Mouse (Mus musculus) ES-Bruce4 (cell line): ENCODE data around the gene Ssbp3. TPM values are rescaled to one million over a fixed set of nuclear protein-coding genes. Genes with fewer than 3 reads are reported as not detected.

Experiments used
- H3K27ac ChIP-seq: 2 replicates; pipeline ENCODE4 v1.5.1; 2012; ENCODE audit warnings: low read length, inconsistent platforms; ENCODE audit not compliant: insufficient read depth
- H3K27me3 ChIP-seq: 2 replicates; pipeline ENCODE4 v1.6.1; 2012; ENCODE audit warnings: mild to moderate bottlenecking, low read length, inconsistent platforms; ENCODE audit not compliant: control insufficient read depth, poor library complexity, insufficient read depth, severe bottlenecking
- H3K36me3 ChIP-seq: 2 replicates; pipeline ENCODE4 v1.6.1; 2012; ENCODE audit warnings: inconsistent platforms, mild to moderate bottlenecking, low read length, moderate library complexity; ENCODE audit not compliant: control insufficient read depth, poor library complexity, insufficient read depth, severe bottlenecking
- H3K4me1 ChIP-seq: one replicate; pipeline ENCODE4 v1.8.1; 2011; ENCODE audit warnings: low read length; ENCODE audit not compliant: control insufficient read depth, insufficient read depth
- H3K4me3 ChIP-seq: 2 replicates; pipeline ENCODE4 v1.5.1; 2011; ENCODE audit warnings: low read depth, mild to moderate bottlenecking, low read length
- H3K9ac ChIP-seq: 2 replicates; pipeline ENCODE4 v1.6.1; 2012; ENCODE audit warnings: low read depth, mild to moderate bottlenecking, inconsistent platforms; ENCODE audit not compliant: poor library complexity, severe bottlenecking
- H3K9me3 ChIP-seq: replicated peaks from 2 replicates; pipeline ENCODE4 v1.6.1; 2012; ENCODE audit warnings: mild to moderate bottlenecking, low read length, inconsistent platforms; ENCODE audit not compliant: control insufficient read depth, poor library complexity, insufficient read depth, severe bottlenecking
- CTCF ChIP-seq: IDR thresholded peaks from one replicate; pipeline ENCODE4 v1.8.1; 2011; ENCODE audit warnings: low read depth, low read length
- EP300 ChIP-seq: IDR thresholded peaks from 2 replicates; pipeline ENCODE4 v1.6.1; 2011; ENCODE audit warnings: low read depth, low read length; ENCODE audit not compliant: insufficient read depth
- POLR2A ChIP-seq: IDR thresholded peaks from one replicate; pipeline ENCODE4 v1.8.1; 2011; ENCODE audit warnings: low read length; ENCODE audit not compliant: insufficient read depth
- polyA plus RNA-seq: library from polyadenylated mRNA; stranded (reverse); fragments of >200 nt; gene quantifications from 2 replicates; pipeline ENCODE4 v1.2.4, GENCODE M21; 2011; ENCODE audit warnings: low read depth; ENCODE audit not compliant: missing spikeins, insufficient read depth, insufficient read length

Gene Ssbp3
- polyA plus RNA-seq, 1 experiment: 245 TPM

DNA sequence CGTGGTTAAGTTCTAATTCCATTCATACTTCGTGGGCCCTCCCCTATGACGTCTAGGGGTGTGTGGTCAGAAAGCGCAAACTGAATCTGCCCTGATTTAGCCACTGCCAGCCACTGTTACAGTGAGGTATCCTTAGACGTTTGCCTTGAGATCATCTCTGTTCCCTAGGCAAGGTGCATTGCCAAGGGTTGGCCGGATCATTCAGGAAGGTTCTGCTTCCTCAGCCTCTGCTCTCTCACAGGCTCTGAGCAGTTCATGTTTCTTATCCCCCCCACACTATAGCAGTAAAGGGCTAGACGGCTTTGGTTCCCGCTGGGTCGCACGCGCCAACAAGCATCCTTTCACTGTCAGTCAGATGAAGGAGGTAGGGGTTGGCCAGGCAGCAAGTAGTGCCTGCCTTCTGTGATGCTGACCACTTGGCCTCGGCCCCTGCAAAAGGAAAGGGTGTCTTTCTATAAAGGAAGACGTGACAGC, 101.5 kb downstream of the Ssbp3 start:
- Histone ChIP-seq H3K36me3 (no peaks in the 10 kb centered on the region), H3K27ac (no peak overlapping the region), H3K9me3 (no peaks in the 10 kb centered on the region), H3K4me1 (peaks cover 2% of the 10 kb centered on the region), H3K4me3 (no peak overlapping the region), H3K9ac (no peak overlapping the region), H3K27me3 (no peaks in the 10 kb centered on the region)
- TF ChIP-seq CTCF (no peak), POLR2A (no peak)

DNA sequence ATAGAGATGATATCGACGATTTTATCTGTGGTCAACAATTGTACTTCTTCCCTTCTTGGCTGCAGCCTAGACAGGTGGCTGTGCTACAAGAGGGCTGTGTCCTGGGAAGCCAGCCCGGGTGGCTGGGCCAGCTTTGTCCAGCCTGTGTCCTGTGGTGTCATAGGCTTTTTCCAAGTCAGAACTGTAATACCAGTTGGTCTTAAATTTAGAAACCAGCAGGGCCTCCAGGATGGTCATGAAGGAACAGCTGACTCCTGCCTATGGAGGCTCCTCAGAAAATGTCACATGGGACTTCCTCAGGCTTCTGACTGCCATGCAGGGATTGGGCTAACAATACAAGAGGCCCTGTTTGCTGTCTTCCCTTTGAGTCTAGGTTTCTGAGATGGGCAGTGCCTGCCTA, 102.1 kb downstream of the Ssbp3 start:
- peaks cover 2% of the 10 kb centered on the region for H3K4me1 ChIP-seq
- H3K9me3 ChIP-seq: no peaks in the 10 kb centered on the region
- no peak overlapping the region for H3K27ac ChIP-seq
- no peak overlapping the region for H3K9ac ChIP-seq
- H3K27me3 ChIP-seq: no peaks in the 10 kb centered on the region
- no peak overlapping the region for H3K4me3 ChIP-seq
- no peaks in the 10 kb centered on the region for H3K36me3 ChIP-seq
- TF ChIP-seq EP300: no peak
- TF ChIP-seq CTCF: no peak
- no peak for TF ChIP-seq POLR2A

DNA sequence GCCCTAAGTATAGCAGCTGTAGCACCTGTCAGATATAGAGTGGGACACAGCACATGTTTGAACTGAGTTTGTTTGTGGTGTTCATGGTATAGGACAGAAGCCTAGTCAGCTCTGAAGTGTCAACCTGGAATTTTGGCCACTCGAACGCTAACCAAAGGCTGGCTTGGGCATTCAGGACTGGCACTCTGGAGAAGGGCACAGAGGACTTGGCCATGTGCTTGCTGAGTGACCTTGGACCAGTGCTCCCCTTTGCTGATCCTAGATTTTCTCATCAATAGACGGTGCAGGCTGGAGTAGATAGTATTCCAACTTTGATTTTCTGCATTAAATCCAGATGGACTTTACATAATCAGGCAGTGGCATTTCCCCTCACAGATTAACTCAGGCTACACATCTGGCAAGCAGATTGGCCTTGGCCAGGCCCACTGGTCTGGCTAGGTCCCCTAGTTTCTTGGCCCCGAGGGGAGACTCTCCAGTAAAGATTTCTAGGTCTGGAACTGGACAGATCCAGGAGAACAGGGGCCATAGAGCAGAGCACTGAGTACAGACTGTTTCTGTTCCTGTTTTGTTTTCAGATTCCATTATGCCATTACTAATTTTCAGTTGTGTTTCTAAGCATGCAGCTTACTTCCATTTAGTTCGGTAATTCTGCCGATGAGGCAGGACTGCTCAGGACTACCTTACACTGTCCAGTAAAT, 102.8 kb downstream of the Ssbp3 start:
- no peaks in the 10 kb centered on the region for H3K36me3 ChIP-seq
- peaks cover 2% of the 10 kb centered on the region for H3K4me1 ChIP-seq
- TF ChIP-seq POLR2A: no peak
- H3K9me3 ChIP-seq: no peaks in the 10 kb centered on the region
- no peak overlapping the region for H3K9ac ChIP-seq
- no peak overlapping the region for H3K27ac ChIP-seq
- no peaks in the 10 kb centered on the region for H3K27me3 ChIP-seq
- H3K4me3 ChIP-seq: no peak overlapping the region

DNA sequence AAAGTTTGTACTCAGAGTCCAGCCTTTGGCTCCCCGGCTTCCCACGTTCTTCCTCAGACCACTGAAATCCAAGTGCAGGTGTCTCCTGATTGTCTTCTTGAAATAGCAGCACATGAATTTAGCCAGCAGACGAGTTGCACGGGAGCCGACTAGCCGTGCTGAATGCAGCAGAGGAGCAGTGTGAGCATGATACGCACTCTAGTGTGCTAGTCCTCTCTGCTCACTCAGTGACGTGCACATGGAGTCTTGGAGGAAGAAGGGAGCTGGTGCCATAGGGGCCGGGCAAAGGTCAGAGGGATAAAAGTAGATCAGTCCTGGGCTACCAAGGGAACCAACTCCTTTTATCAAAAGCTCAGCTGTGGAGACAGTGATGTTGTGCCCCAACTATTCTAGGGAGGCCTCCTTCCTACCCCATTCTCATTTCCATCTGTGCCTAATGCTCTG, 103.3 kb downstream of the Ssbp3 start:
- no peak for TF ChIP-seq CTCF
- no peak for TF ChIP-seq EP300
- no peak for TF ChIP-seq POLR2A
- Histone ChIP-seq H3K27me3 (no peaks in the 10 kb centered on the region), H3K4me1 (peaks cover 2% of the 10 kb centered on the region), H3K9ac (no peak overlapping the region), H3K4me3 (no peak overlapping the region), H3K36me3 (no peaks in the 10 kb centered on the region), H3K9me3 (no peaks in the 10 kb centered on the region), H3K27ac (no peak overlapping the region)

DNA sequence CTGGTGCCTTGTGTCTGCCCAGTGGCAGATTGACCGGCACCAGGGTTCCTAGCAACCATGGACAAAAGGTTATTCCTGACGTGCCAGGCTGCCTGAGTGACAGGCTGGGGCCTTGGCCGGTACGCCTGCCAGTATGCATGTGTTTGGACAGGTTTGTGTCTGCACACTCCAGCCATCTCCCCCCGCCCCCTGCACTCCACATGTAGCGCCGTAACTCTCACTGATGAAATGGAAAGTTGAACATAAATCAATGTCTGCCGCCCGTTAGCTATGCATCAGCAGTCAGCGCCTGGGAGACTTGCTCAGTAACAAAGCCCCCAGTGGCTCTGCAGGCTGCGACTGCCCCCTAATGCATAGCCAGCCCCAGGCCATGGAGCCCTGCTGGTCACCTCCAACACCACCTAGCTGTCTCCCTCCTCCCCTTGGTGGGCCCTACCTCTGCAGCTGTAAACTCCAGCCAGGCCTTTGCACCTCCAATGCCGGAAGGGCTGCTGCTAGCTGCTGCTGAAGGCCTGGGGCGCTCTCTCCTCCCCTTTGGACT, 105.5 kb downstream of the Ssbp3 start:
- Histone ChIP-seq H3K9me3 (no peaks in the 10 kb centered on the region), H3K4me1 (peaks cover 2% of the 10 kb centered on the region), H3K27me3 (no peaks in the 10 kb centered on the region), H3K27ac (no peak overlapping the region), H3K36me3 (no peaks in the 10 kb centered on the region), H3K9ac (no peak overlapping the region), H3K4me3 (no peak overlapping the region)
- TF ChIP-seq POLR2A (no peak), CTCF (no peak), EP300 (no peak)

DNA sequence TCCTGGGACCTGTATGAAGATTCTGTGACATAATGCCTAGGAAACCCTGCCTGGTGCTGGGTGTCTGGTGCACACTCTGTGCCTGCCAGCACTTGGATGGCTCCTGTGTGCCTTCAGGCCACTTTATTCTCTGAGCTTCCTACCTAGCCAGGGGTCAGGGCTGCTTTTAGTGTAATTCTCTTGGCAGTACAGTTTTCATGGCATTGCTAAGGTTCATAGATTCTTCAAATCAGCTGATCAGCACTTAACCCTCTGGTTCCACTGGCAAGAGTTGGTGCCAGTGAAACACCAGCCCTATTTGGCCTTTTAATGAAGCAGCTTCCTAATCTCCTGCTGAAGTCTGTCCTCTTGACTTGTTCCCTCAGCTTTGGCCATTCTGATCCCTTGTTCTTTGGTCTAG, 106.8 kb downstream of the Ssbp3 start:
- H3K4me1 ChIP-seq: peaks cover 2% of the 10 kb centered on the region
- H3K9me3 ChIP-seq: no peaks in the 10 kb centered on the region
- H3K27me3 ChIP-seq: no peaks in the 10 kb centered on the region
- H3K27ac ChIP-seq: no peak overlapping the region
- H3K36me3 ChIP-seq: no peaks in the 10 kb centered on the region
- H3K9ac ChIP-seq: no peak overlapping the region
- TF ChIP-seq EP300 (no peak), POLR2A (no peak), CTCF (no peak)
- no peak overlapping the region for H3K4me3 ChIP-seq
